Mouse (Mus musculus): ENCODE results near the gene Il1rapl1.

DNA sequence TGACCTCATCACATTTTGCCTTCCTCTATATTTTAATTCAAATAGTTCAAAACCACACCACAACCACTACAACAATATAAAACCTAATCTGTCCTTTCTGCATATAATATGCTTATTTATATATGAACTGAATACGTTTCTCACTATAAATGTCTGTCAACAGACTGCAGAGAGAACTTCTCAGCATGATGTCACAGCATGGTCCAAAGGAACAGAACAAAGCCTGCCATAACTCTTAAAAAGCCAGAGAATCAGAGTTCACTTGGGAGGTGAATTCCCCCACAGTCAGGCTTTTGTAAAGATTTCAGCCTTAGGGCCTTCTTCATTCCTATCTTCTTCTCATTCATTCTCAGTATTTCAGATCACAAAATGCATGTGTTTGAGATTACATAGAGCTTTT is 307.7 kb downstream of the Il1rapl1 start:
- TF ChIP-seq CTCF (IDR thresholded peaks at IDR 0.05; ENCODE audit: low read depth): no peak
- no peak for TF ChIP-seq EP300 (optimal IDR thresholded peaks at IDR 0.05)
